Mouse (Mus musculus) C2C12 (cell line): Measurements from ENCODE around the gene 4930558K02Rik. TPM values are rescaled to one million over a fixed set of nuclear protein-coding genes. Genes with fewer than 3 reads are reported as not detected.
A peak's percentile ranks its signal among the peaks of the same experiment; 100 is the strongest.

Experiments used
- H3K27me3 ChIP-seq: one replicate; pipeline ENCODE4 v1.6.1; 2011; ENCODE audit not compliant: control insufficient read depth, insufficient read depth, insufficient read length
- H3K36me3 ChIP-seq: one replicate; pipeline ENCODE4 v1.6.1; 2011; ENCODE audit not compliant: control insufficient read depth, insufficient read depth
- H3K4me3 ChIP-seq: one replicate; pipeline ENCODE4 v1.5.1; 2011; ENCODE audit warnings: mild to moderate bottlenecking, control low read depth; ENCODE audit not compliant: poor library complexity, insufficient read depth, severe bottlenecking
- H3K79me2 ChIP-seq: one replicate; pipeline ENCODE4 v1.6.1; 2011; ENCODE audit not compliant: control insufficient read depth, insufficient read depth
- H3K79me3 ChIP-seq: one replicate; pipeline ENCODE4 v1.6.1; 2011; ENCODE audit warnings: low read depth, control low read depth
- H3ac ChIP-seq: one replicate; pipeline ENCODE3; 2011; ENCODE audit warnings: low read depth; ENCODE audit not compliant: control insufficient read depth, insufficient read length
- CEBPB ChIP-seq: IDR thresholded peaks from one replicate; pipeline ENCODE4 v1.6.1; 2011; ENCODE audit warnings: low read depth, mild to moderate bottlenecking, control low read depth, moderate library complexity
- CTCF ChIP-seq: IDR thresholded peaks from one replicate; pipeline ENCODE4 v1.5.1; 2011; ENCODE audit not compliant: control insufficient read depth, insufficient read depth, insufficient read length
- FOSL1 ChIP-seq: IDR thresholded peaks from one replicate; pipeline ENCODE4 v1.8.0; 2011; ENCODE audit warnings: mild to moderate bottlenecking, low read length; ENCODE audit not compliant: poor library complexity, insufficient read depth, severe bottlenecking
- MAX ChIP-seq: IDR thresholded peaks from one replicate; pipeline ENCODE4 v1.6.1; 2011; ENCODE audit warnings: mild to moderate bottlenecking, control low read depth
- MYOD1 ChIP-seq: IDR thresholded peaks from one replicate; pipeline ENCODE4 v1.6.1; 2011; ENCODE audit warnings: low read depth; ENCODE audit not compliant: control insufficient read depth, insufficient read length
- MYOG ChIP-seq: IDR thresholded peaks from one replicate; pipeline ENCODE4 v1.6.1; 2011; ENCODE audit not compliant: control insufficient read depth, insufficient read length; ENCODE audit errors: extremely low read depth
- USF1 ChIP-seq: IDR thresholded peaks from one replicate; pipeline ENCODE4 v1.6.1; 2011; ENCODE audit warnings: low read depth, mild to moderate bottlenecking, control low read depth, moderate library complexity
- polyA plus RNA-seq: library from polyadenylated mRNA; unstranded; fragments of >200 nt; fragmentation: generic; extraction: Trizol; gene quantifications from one replicate; pipeline ENCODE4 v1.2.1, GENCODE M21; 2012; ENCODE audit warnings: missing spikeins

Gene 4930558K02Rik
- polyA plus RNA-seq, 1 experiment: not detected

GRCm38 (mm10) chr1:162008208-162008607 lies 28.8 kb upstream of the 4930558K02Rik start:
- no peaks in the 10 kb centered on the region for H3K36me3 ChIP-seq
- no peak overlapping the region for H3ac ChIP-seq
- no peak for TF ChIP-seq CTCF
- TF ChIP-seq CEBPB: no peak
- no peak for TF ChIP-seq USF1
- no peak for TF ChIP-seq FOSL1
- no peak for TF ChIP-seq MYOD1
- no peak for TF ChIP-seq MAX
- no peak for TF ChIP-seq MYOG
- no peaks in the 10 kb centered on the region for H3K79me2 ChIP-seq
- no peaks in the 10 kb centered on the region for H3K27me3 ChIP-seq
- H3K79me3 ChIP-seq: no peaks in the 10 kb centered on the region
- no peak overlapping the region for H3K4me3 ChIP-seq

- Histone ChIP-seq H3K79me2 (no peaks in the 10 kb centered on the region), H3ac (no peak overlapping the region)
- TF ChIP-seq CEBPB: peak; percentile 82
- peak; percentile 13 for TF ChIP-seq FOSL1
- TF ChIP-seq CTCF: no peak
- no peak for TF ChIP-seq MYOD1
- TF ChIP-seq USF1: no peak
- TF ChIP-seq MYOG: no peak
- TF ChIP-seq MAX: no peak
Measured at GRCm38 (mm10) chr1:162006109-162006508, 26.7 kb upstream of the 4930558K02Rik start.

DNA sequence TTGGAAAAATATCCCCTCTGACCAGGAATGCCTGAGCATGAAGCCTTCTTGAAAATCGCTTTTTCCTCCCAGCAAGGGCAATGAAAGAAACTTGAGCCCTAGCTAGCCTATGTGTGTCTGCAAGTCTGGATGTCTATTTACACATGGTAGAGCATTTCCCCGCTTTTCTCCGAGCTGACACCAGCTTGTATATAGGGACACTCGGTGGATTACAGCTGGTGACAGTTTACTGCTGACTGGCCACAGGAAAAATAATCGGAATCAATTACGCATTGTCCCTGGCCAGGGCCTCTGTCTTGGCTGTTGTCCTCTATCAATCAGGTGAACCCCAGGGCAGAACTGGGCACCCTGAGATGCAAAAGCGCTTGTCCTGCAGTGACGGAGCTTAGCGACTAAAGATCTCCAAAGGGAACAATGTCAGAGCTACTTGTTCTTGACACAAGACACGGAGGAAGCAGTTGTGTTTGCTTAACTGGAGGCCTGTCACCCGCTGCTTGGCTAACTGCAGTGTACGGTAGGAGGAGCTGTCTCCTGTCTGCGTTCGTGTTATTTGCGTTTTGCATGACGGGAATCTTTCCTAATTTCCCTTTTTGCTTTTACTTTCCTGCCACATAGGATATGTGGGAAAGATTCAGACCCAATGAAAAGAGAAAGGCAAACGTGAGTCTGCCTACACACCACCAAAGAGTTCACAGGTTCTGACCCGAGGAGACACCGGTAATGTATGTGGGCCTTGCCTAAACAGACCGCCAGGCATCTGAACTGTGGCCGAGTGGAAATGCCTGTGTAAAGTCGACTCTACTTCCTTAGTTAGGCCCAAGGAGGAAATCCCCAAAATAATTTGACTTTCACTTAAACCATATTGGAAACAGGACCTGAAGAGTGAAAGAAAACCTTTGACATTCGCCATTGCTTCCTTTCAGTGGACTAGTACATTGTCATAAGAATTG lies 25.7 kb upstream of the 4930558K02Rik start:
- no peaks in the 10 kb centered on the region for H3K27me3 ChIP-seq
- no peaks in the 10 kb centered on the region for H3K79me3 ChIP-seq
- no peaks in the 10 kb centered on the region for H3K79me2 ChIP-seq
- H3K36me3 ChIP-seq: no peaks in the 10 kb centered on the region
- no peak overlapping the region for H3ac ChIP-seq
- H3K4me3 ChIP-seq: no peak overlapping the region
- TF ChIP-seq FOSL1: no peak
- TF ChIP-seq USF1: no peak
- no peak for TF ChIP-seq CTCF
- no peak for TF ChIP-seq MAX

More at GRCm38 (mm10) chr1:162006109-162006508, 26.7 kb upstream of the 4930558K02Rik start:
- H3K27me3 ChIP-seq: no peaks in the 10 kb centered on the region
- H3K4me3 ChIP-seq: no peak overlapping the region
- H3K36me3 ChIP-seq: no peaks in the 10 kb centered on the region
- H3K79me3 ChIP-seq: no peaks in the 10 kb centered on the region

DNA sequence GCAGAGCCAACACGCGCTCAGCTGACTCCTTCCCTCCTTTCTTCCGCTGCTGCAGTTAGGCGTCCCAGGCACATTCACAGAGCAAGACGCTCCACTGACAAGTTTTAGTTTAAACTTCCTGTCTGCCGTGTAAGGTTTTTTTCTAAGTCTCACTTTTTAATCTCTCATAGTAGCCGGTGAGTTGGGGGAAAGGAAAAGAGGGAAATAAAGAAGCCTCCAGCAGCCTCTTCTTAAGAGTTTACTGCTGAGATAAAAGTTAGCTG lies 25.0 kb upstream of the 4930558K02Rik start:
- no peaks in the 10 kb centered on the region for H3K27me3 ChIP-seq
- H3K4me3 ChIP-seq: no peak overlapping the region
- no peaks in the 10 kb centered on the region for H3K79me3 ChIP-seq
- no peak overlapping the region for H3ac ChIP-seq
- TF ChIP-seq MYOG (no peak), FOSL1 (no peak), MAX (no peak), CEBPB (no peak), USF1 (no peak), MYOD1 (no peak), CTCF (no peak)
- no peaks in the 10 kb centered on the region for H3K79me2 ChIP-seq
- no peaks in the 10 kb centered on the region for H3K36me3 ChIP-seq

DNA sequence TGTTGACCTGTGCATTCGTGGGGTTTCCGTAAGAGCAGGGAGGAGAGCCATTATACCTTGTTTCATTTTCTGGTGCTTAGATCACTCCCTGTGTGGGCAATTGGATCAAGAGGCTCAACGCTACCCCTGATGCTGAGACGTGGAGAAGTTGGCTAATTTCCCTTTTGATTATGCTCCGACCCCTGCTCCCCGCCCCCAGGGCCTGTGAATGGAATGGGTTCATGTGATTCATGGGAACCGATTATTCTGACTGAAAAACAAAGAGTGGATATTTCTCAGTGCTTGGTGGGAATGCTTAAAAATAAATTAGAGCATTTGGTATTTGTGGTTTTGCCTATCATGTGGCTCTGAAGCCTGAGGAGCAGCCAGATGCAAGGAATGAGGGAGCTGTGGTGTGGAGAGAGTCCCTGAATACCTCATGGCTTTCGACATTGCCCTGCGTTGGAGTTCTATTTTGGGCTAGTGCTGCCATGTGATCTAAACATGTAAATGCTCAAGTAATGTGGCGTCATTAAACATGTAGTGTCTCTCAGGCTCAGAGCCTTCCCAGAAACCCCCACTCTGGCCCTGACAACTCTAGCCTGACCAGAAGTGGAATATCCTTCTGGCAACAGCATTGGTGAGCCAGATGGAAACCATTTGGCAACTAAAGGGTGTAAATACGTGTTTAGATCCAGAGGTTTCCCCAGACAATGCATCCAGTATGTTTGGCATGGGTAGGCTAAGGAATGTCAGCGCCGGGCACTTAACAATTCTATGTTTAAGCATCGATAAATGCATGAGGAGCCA lies 24.5 kb upstream of the 4930558K02Rik start:
- no peak overlapping the region for H3ac ChIP-seq
- TF ChIP-seq USF1: peak; percentile 2
- no peak for TF ChIP-seq CEBPB
- no peak overlapping the region for H3K4me3 ChIP-seq
- no peaks in the 10 kb centered on the region for H3K79me3 ChIP-seq
- H3K27me3 ChIP-seq: no peaks in the 10 kb centered on the region
- H3K79me2 ChIP-seq: no peaks in the 10 kb centered on the region
- no peaks in the 10 kb centered on the region for H3K36me3 ChIP-seq

DNA sequence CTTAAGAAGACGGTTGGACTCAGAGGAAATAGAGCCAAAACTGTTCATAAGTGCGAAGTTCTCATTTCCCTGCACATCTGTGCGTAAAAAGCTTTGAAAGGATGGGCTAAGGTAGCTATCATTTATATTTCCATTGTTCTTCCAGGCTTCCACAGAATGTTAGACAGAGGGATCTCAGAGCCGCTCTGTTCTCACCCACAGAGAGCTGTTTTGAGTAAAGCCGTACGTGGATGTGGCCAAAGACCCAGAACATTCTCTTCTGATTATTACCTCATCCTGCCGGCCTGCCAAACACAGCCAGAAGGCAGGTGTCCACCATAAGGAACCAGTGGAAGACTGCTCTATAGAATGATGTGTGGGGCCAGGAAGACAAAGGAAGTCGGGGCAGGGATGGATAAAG lies 21.9 kb upstream of the 4930558K02Rik start:
- no peaks in the 10 kb centered on the region for H3K79me3 ChIP-seq
- no peaks in the 10 kb centered on the region for H3K27me3 ChIP-seq
- no peak overlapping the region for H3K4me3 ChIP-seq
- no peaks in the 10 kb centered on the region for H3K36me3 ChIP-seq
- no peaks in the 10 kb centered on the region for H3K79me2 ChIP-seq
- H3ac ChIP-seq: no peak overlapping the region
- TF ChIP-seq CEBPB (no peak), CTCF (no peak), MAX (no peak), USF1 (no peak), MYOG (no peak), FOSL1 (no peak), MYOD1 (no peak)
